Mouse (Mus musculus): ENCODE measurements at regions not wholly inside any gene's neighbourhood (a gene's known extent, or its start where the extent isn't known, plus 50 kb on each side); places are given as distances from the start of the nearest gene placed in this dataset.

GRCm38 (mm10) chr1:4613305-4613704 is 194.4 kb upstream of the Gm37988 start:
- no peak for TF ChIP-seq CTCF (IDR thresholded peaks at IDR 0.05; ENCODE audit: insufficient read depth, low read length)
- no peak for TF ChIP-seq POLR2A (IDR thresholded peaks at IDR 0.05; ENCODE audit: borderline replicate concordance, extremely low read depth, low read depth, low read length)

All from lung, adult 2 months (tissue).